In the genomic region with DNA sequence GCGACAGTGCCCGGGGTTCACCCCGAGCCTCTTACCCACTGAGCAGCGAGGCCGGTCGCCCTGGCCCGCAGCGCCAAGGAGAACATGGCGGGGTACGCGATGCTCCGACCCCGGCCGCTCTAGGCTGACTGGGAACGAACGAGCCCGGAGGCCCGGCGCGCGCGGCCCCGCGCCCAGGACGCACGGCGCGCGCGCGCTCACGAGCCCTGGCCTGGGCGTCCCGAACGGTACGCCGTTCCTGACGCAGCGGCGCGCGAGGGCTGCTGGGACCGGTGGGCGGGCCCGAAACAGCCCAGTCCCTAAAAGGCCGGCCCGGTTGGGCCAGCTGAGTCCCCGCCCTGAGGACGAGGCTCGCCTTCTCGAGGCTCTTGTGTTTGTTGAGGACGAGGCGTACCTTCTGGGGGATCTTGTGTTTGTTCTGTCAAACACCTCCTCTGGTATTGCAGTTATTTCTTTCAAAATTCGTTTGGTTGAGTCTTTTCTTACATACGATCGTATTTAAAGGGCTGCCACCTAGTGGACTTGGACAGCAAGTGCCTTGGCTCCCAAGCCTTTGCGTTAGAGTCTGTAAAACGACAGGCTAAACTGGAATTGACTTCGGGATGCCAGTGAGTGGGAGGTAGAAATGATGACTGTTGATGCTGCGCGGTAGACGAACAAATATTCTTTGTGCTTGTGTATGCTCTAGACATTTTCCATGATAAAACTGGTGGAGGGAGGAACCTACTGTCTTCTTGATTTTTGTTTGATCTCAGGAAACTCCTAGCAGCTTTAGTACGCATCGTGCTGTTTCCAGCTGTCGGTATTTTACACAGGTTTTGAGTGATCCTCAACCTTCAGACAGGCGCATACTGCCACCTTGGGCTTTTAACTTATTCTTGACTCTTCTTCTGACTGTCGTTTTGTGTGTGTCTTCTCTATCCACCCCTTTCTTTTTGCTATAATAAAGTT, we compare ENCODE assay signal across 8 mouse cellular contexts. TPM values are rescaled to one million over a fixed set of nuclear protein-coding genes. Genes with fewer than 3 reads are reported as not detected.
DNase-seq lines count a peak whose midpoint lies in the region; ATAC-seq and TF ChIP-seq lines count a peak whose summit lies in the region.

A gene (minus strand): TSS at position 180 of the 951 bp plus-strand sequence.

- H3K4me1 ChIP-seq in ES-E14 (ENCODE audit: control insufficient read depth in 2 of 2, insufficient read depth in 2 of 2, low read length in 2 of 2, poor library complexity in 1 of 2): peaks cover 2 to 5% of the 10 kb centered on the region in 2 experiments; a peak in 2 of 4 replicates
- peaks cover 25% of the 10 kb centered on the region for H3K4me1 ChIP-seq in forebrain, embryonic 15.5 days
- H3K4me1 ChIP-seq in lung, adult 2 months (ENCODE audit: control insufficient read depth, insufficient read depth, low read length): peaks cover 7% of the 10 kb centered on the region

- H3K36me3 ChIP-seq in ES-E14 (ENCODE audit: control insufficient read depth, insufficient read depth, low read length, poor library complexity, severe bottlenecking): no peaks in the 10 kb centered on the region
- H3K36me3 ChIP-seq in forebrain, embryonic 15.5 days: no peaks in the 10 kb centered on the region

- H3K4me3 ChIP-seq in ES-E14 (ENCODE audit: insufficient read depth in 1 of 2, low read depth in 1 of 2, low read length in 2 of 2, poor library complexity in 1 of 2, severe bottlenecking in 1 of 2): peak within 1 kb of the TSS; percentile 81 to 99
- peak within 1 kb of the TSS; percentile 61 for H3K4me3 ChIP-seq in forebrain, embryonic 15.5 days
- peak within 1 kb of the TSS; percentile 91 for H3K4me3 ChIP-seq in lung, adult 2 months (replicated peaks; ENCODE audit: extremely low read depth, low read depth, low read length)

- intact Hi-C loops in heart, postnatal 25 days (cut with DNase I): loop anchor here (2.0 to 5.0 kb wide), 3 partner anchors 25 to 149 kb away; a partner anchor contains a TSS

- H3K9ac ChIP-seq in ES-E14 (ENCODE audit: insufficient read depth, low read depth, low read length, poor library complexity, severe bottlenecking): peak within 1 kb of the TSS; percentile 84
- peak within 1 kb of the TSS; percentile 81 for H3K9ac ChIP-seq in forebrain, embryonic 15.5 days (replicated peaks)

- no peaks in the 10 kb centered on the region for H3K9me3 ChIP-seq in ES-E14 (ENCODE audit: control insufficient read depth, insufficient read depth, low read depth, low read length)
- H3K9me3 ChIP-seq in forebrain, embryonic 15.5 days: no peaks in the 10 kb centered on the region

- in situ Hi-C loops in ES-E14 (cut with MboI; ENCODE audit: low sequenced_read_pairs in 2 of 2, unreplicated experiment in 2 of 2): no loop called here

- TF ChIP-seq CTCF in lung, adult 2 months (IDR thresholded peaks at IDR 0.05; ENCODE audit: insufficient read depth, low read length): peak; percentile 73

- under 1% methylated on average over 64 of the region's 67 CpGs for WGBS in forebrain, embryonic 15.5 days
- under 1% methylated on average over 67 of the region's 67 CpGs for WGBS in lung, adult 2 months

- H3K27me3 ChIP-seq in forebrain, embryonic 15.5 days: no peaks in the 10 kb centered on the region

- peak within 1 kb of the TSS; percentile 89 for H3K4me2 ChIP-seq in forebrain, embryonic 15.5 days (replicated peaks)

- ATAC-seq in forebrain, embryonic 15.5 days (replicated peaks): peak; percentile 99
- peak; percentile 97 for ATAC-seq in neutrophil, adult 5-6 weeks (ENCODE audit: extremely low read depth, insufficient number of reproducible peaks, low FRiP score, poor library complexity, severe bottlenecking)

- TF ChIP-seq POLR2A in lung, adult 2 months (IDR thresholded peaks at IDR 0.05; ENCODE audit: borderline replicate concordance, extremely low read depth, low read depth, low read length): peak; percentile 62; the same call in 1 of the 2 replicates

- DNase-seq in ES-E14 (ENCODE audit: low read depth, low spot score): peak; percentile 92
- peak; percentile 88 for DNase-seq in cerebellum, adult 11 months
- peak; percentile 87 for DNase-seq in heart, postnatal 25 days (ENCODE audit: low spot score)
- DNase-seq in layer of hippocampus, adult 18-20 months (ENCODE audit: low spot score in 2 of 2): peak; percentile 90 to 94
- peak; percentile 86 for DNase-seq in lung, adult 2 months
- peak; percentile 98 for DNase-seq in thymus, postnatal 0 days (ENCODE audit: low spot score)

- H3K27ac ChIP-seq in ES-E14 (ENCODE audit: insufficient read depth, low read depth, low read length, poor library complexity, severe bottlenecking): peak within 1 kb of the TSS; percentile 72
- peak within 1 kb of the TSS; percentile 97 for H3K27ac ChIP-seq in forebrain, embryonic 15.5 days (replicated peaks)

TF ChIP-seq in ES-E14, 5 proteins besides CTCF, POLR2A, EP300 and RAD21:
- TF ChIP-seq ZNF384 (IDR thresholded peaks at IDR 0.05; ENCODE audit: low read depth, low read length) (no peak), ZC3H11A (IDR thresholded peaks at IDR 0.05; ENCODE audit: borderline replicate concordance, low read depth, low read length) (no peak), HCFC1 (IDR thresholded peaks at IDR 0.05; ENCODE audit: borderline replicate concordance, insufficient read depth, low read length) (peak; percentile 64)

RNA-seq across cellular contexts. Expression of the gene that starts here (rescaled TPM):
- 77.4 and 115 TPM in 2 replicates for total RNA-seq in ES-E14 (2012; rRNA removed)
- polyA plus RNA-seq in forebrain, embryonic 15.5 days (2015; fragmentation: Nextera tagmentation; extraction: Ambion mirVana): 322 and 326 TPM in 2 replicates
- 1,000 to 10,000 TPM; 1,243 to 1,263 TPM for total RNA-seq in heart, postnatal 25 days (2021)
- 100 to 1,000 TPM; 246 to 250 TPM for total RNA-seq in layer of hippocampus, adult 18-20 months (2021)
- 25.5 and 31.0 TPM in 2 replicates for polyA plus RNA-seq in lung, adult 2 months (2012; rRNA removed)
- 56.5 and 59.2 TPM in 2 replicates for total RNA-seq in neutrophil, adult 5-6 weeks (2017)
- polyA plus RNA-seq in thymus, postnatal 0 days (2015; fragmentation: Nextera tagmentation; extraction: Ambion mirVana): 346 and 377 TPM in 2 replicates

Comparison
In these comparisons a context has a peak if more than half of its experiments do, and no peak if none do; other contexts are left out.
1. Peak in every context shown above with its lines: DNase-seq, ATAC-seq, H3K4me3 ChIP-seq and H3K27ac ChIP-seq.
2. RNA of the gene that starts here (total RNA-seq): 1,243 to 1,263 TPM in heart, postnatal 25 days; 246 to 250 TPM in layer of hippocampus, adult 18-20 months, 77.4 to 115 TPM in ES-E14 and 56.5 to 59.2 TPM in neutrophil, adult 5-6 weeks; every median in the first group is over 4 times any median in the second.
3. RNA of the gene that starts here (polyA plus RNA-seq): 346 to 377 TPM in thymus, postnatal 0 days and 322 to 326 TPM in forebrain, embryonic 15.5 days; 25.5 to 31.0 TPM in lung, adult 2 months; every median in the first group is over 10 times any median in the second.